Mouse (Mus musculus) frontal cortex, adult (tissue): ENCODE measurements around the gene Asb11.

ENCODE experiments used
- ATAC-seq: cut with Nextera tagmentation; 2 replicates; pipeline ENCODE4 v1.9.2; 2017; ENCODE audit warnings: mild to moderate bottlenecking, moderate library complexity, mixed read lengths; ENCODE audit not compliant: low TSS enrichment

Gene Asb11

GRCm38 (mm10) chrX:164441306-164441705 is 4.5 kb downstream of the Asb11 start:
- ATAC-seq = no peak

- ATAC-seq = no peak
These were observed 8.8 kb downstream of the Asb11 start for GRCm38 (mm10) chrX:164445601-164446000.

- ATAC-seq = no peak
These were observed 9.3 kb downstream of the Asb11 start for GRCm38 (mm10) chrX:164446106-164446551.

GRCm38 (mm10) chrX:164446835-164447681 is 10.3 kb downstream of the Asb11 start:
- no peak for ATAC-seq

GRCm38 (mm10) chrX:164447682-164448071 is 10.9 kb downstream of the Asb11 start:
- no peak for ATAC-seq

GRCm38 (mm10) chrX:164449201-164449600 is 12.4 kb downstream of the Asb11 start:
- ATAC-seq = peak; percentile 55; the same call in 1 of the 2 replicates

GRCm38 (mm10) chrX:164459205-164459878 is 22.5 kb downstream of the Asb11 start:
- no peak for ATAC-seq

GRCm38 (mm10) chrX:164502258-164502657 is 65.5 kb downstream of the Asb11 start:
- no peak for ATAC-seq

GRCm38 (mm10) chrX:164505709-164506498 is 69.1 kb downstream of the Asb11 start, which contains the start of gene Asb9:
Gene Asb9 (plus strand): TSS chrX:164506327.
- ATAC-seq = 0 out of 2 replicates have a peak, but pooled peaks have one; percentile 47

- ATAC-seq = no peak
These were observed 70.3 kb downstream of the Asb11 start for GRCm38 (mm10) chrX:164507068-164507467.

GRCm38 (mm10) chrX:164508728-164509127 is 71.9 kb downstream of the Asb11 start:
- no peak for ATAC-seq
